Mouse (Mus musculus): Measurements from ENCODE around the gene Cnp.
A peak's percentile ranks its signal among the peaks of the same experiment; 100 is the strongest.
"Not testable (repeated sequence)": the region's sequence is repeated elsewhere in the genome, so short reads cannot be mapped to it uniquely, and the experiment has no call there.

Cnp gene

GRCm38 (mm10) chr11:100574708-100575483 is at the start of gene Cnp:
TSS of gene Cnp (plus strand) at chr11:100574904.
- no peak for DNase-seq (ENCODE audit: low read depth, low spot score)

GRCm38 (mm10) chr11:100524987-100525630 is 49.6 kb upstream of the Cnp start:
- no peak for DNase-seq (ENCODE audit: low read depth, low spot score)

DNA sequence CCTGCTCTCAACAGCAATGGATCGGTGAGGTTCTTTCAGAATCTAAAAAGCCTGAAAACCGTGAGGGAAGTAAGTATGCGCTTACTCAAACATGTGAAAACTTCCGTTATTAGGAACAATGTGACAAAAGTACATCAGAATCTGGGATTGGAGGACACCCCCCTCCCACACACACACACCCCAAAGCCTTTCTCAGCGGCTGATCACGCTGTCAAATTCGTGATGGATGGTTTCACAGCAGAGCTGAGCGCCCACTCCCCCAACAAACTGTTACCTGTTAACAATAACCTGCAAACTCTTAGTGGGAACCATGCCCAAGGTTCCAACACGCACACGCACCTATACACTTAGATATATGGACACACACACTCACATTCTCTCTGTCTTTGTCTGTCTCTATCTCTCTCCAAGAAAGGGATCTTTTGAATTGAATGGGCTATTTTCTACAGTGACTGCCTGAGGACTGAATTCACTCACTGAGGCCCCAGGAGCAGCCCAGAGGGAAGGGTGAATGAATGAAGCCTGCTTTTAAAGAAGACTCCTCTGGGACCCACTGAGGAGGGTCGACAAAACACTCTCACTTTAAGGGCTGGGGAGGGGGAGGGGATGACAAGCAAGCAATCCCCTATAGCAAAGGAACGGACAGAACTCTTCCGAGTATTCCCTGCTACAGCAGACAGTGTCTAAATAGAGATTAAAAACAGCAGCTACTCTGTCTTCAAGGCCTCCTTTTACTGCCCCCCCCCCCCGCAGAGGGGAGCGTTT is 48.5 kb upstream of the Cnp start:
- no peak for DNase-seq (ENCODE audit: low read depth, low spot score)

GRCm38 (mm10) chr11:100527066-100527457 is 47.6 kb upstream of the Cnp start:
- DNase-seq (ENCODE audit: low read depth, low spot score) = peak; percentile 26

DNA sequence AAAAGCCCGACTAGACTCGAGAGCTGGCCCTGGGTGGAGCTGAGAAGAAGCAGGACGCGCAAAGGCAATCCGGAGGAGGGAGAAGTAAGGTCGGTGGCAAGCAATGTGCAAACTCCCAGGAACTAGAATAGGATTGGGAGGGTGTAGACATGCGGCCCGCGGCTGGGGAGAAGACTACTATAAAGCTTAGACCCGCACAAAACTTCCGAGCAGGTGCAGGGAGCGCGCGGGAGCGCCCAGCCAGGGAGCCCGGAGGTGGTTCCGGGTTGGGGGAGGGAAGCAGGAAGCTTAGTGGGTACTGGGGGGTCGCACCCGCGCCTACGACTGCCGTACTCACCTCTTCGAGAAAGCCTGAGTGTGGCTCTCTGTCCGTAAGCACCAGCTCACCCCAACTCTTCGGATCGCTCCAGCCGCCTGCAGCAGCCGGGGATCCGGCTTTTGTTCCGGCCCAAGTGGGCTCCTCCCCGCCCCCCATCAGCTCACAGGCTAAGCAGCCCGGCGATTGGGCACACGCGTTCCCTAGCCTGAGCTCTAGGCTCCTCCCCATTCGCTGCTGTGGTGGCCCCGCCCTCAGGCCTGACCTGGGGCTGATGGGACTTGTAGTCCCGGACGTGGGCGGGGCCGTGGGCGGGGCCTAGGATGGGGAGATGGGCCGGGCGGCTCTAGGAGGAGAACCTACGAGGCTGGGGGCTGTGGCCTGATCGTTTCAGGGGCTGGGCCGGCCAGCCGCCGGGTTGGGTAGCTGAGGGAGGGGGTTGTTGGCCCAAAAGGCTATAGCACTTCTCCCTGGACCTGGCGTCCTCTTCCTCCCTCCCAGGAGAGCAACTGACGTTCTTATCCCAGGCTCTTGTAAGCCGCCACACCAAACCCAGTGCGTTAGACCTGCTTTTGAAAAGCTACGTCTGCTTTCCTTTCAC is 47.0 kb upstream of the Cnp start, which contains the start of gene Acly:
Acly (minus strand) TSS at position 543 of the 917 bp plus-strand sequence.
- peak; percentile 97 for DNase-seq (ENCODE audit: low read depth, low spot score)

DNA sequence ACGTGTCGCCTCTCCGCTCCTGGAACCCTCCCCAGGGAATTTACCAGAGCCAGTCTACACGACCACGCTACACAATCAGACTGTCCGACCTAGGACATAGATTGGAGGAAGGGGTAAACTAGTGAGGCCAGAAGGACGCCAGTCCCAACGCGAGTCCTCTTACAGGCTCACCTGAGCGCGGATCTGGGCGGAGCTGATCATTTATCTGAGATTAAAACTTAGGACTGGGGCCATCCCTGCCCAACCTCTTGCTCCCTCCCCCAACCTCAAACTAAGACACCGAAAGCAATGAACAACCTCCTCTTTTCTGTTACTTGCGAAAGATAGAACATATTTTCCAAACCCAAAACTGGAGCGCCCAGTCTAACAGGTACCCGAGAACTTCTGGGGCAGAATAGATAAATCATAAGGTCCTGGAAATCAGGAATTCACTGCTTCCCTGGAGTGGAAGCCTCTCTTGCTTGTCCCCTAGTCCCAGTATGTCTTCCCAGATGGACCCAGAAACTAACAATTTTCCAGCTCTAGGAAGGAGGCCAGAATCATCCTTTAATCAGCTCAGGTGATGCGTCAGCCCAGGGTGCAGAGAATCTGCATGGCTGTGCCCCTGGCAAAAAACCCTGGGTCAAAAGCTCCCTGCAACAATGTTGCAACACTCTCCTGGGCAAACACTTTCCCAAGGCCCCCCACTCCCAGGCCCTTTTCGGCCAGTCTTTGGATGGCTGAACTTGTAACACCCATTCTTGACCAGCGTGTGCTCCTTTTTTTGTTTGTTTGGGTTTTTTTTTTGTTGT is 46.1 kb upstream of the Cnp start:
- DNase-seq (ENCODE audit: low read depth, low spot score) = no peak

- DNase-seq (ENCODE audit: low read depth, low spot score) = no peak
Observed at GRCm38 (mm10) chr11:100533871-100534270, 40.8 kb upstream of the Cnp start.

GRCm38 (mm10) chr11:100534411-100534810 is 40.3 kb upstream of the Cnp start:
- DNase-seq (ENCODE audit: low read depth, low spot score) = not testable (repeated sequence)

DNA sequence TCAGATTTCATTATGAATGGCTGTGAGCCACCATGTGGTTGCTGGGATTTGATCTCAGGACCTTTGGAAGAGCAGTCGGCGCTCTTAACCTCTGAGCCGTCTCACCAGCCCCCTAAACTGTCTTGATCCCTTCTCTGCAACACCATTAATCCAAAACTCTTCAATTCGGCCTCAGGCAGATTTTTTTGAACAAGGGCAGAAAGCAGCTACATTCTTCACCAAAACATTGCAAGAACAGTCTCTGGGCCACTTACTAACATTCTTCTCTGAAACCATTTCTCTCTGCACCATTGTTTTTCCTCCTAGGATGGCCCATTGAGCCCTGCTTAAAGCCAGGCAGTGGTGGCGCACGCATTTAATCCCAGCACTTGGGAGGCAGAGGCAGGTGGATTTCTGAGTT is 39.9 kb upstream of the Cnp start:
- not testable (repeated sequence) for DNase-seq (ENCODE audit: low read depth, low spot score)

DNA sequence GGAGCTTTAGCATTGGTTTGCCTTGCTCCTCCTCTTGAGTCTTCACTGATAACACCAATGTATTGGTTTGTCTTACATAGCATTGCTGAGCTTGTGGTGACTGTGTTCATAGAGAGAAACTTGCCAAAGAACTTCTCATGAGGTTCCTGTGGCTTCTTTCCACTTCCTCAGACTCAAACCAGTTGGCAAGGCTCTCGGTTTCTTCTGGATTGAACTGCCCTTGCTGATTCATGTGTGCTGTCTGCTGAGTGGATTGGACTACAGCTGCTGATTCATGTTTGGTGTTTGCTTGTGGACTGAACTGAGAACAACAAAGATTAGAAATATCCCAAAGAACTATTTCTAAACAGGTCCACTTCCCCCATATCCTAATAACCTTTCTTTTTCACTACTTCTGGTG is 38.7 kb upstream of the Cnp start:
- DNase-seq (ENCODE audit: low read depth, low spot score) = no peak

DNA sequence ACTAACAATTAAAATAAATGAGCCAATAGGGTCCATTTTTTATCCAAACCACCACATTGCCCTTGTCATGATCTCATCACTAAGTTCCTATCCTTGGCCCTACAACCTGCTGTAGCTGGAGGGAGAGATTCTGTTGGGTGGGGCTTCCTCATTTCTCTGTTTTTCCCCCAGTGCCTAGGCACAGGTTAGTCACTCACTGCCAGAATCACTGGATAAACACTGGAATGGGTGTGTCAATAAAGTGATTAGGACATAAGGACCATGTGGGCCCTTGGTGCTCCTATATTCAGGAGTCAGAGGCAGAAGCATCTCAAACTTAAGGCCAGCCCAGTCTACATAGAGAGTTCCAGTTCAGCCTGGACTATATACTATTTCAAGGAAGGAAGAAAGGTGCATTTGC is 38.2 kb upstream of the Cnp start:
- DNase-seq (ENCODE audit: low read depth, low spot score) = no peak

GRCm38 (mm10) chr11:100540966-100541365 is 33.7 kb upstream of the Cnp start:
- no peak for DNase-seq (ENCODE audit: low read depth, low spot score)

GRCm38 (mm10) chr11:100541577-100541976 is 33.1 kb upstream of the Cnp start:
- DNase-seq (ENCODE audit: low read depth, low spot score) = no peak

DNA sequence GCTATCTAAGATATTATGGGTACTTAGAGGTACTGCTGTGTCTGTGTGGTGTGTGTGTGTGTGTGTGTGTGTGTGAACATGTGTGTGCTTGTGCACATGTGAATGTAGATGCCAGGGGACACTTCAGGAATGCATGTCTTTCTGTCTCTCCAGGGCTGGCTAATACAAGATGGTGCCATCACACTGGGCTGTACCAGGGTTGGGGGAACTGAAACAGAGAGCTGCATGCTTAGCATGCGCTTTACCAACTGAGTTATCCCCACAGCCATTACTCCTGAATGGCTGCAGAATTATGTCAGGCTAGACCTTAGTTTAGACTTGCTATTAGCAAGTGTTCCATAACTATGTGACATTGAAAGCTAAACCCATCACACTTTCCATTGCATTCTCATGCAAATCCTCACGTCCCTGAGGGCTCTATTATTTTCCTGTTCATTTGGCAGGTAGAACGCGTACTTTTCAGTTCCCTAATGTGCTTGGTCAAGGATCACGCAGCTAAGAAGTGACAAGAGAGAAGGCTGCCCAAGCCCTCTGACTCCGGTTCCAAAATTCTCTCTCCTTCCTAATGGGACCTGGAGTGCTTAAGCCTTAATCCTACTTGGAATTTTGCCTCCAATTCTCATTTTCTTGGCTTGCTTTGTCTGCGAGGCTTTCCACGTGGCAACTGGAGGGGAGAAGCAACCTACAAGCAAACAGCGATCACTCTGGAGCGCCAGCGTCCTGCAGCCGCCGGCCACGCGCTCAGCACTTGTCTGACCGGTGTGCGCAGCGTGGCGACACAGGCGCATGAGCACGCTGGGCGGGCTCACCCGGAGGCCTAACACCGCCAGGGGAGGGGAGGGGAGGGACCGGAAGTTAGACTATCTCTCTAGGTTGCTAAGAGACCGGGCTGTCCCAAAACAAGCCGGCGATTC is 29.6 kb upstream of the Cnp start, which contains the start of gene Ttc25:
Ttc25 (plus strand) TSS at position 776 of the 914 bp plus-strand sequence.
- DNase-seq (ENCODE audit: low read depth, low spot score) = peak; percentile 66

GRCm38 (mm10) chr11:100545746-100546085 is 29.0 kb upstream of the Cnp start:
- no peak for DNase-seq (ENCODE audit: low read depth, low spot score)

GRCm38 (mm10) chr11:100546955-100547354 is 27.7 kb upstream of the Cnp start:
- DNase-seq (ENCODE audit: low read depth, low spot score) = no peak

DNA sequence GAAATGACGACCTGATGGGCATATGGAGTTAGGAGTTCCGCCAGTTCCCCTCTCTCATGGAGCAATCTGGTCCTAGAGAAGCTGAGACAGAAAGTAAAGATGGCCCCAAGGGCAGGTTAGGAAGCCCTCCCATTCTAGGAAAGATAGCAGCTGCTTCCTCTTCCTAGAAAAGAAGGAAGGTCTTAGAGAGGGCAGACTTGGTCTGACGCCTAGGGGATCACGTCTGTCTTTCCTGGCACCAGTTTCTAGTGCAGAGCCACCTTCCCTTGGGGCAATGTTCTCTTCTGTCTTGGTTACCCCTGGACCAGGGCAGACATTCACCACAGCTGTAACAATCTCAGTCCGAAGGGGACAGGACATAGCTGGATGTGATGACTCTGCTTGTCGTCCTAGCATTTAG is 26.6 kb upstream of the Cnp start:
- no peak for DNase-seq (ENCODE audit: low read depth, low spot score)

DNA sequence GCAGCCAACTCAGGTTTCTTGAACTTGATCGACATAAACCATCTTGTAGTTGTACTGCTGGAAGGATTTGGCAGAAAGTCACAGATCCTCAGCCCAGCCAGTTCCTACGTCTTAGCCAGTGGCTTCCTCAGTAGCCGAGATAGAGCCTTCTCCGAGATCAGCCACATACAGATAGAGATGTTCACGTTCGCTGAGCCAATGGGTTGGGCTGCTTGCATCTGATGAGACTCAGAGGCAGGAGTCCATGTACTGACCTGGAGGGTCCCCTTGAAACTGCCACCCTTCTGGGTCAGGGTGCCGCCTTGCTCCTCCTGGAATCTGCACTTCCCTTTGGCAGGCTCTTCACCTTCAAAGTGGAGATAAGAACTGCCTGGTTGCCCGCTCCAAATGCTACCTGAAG is 25.2 kb upstream of the Cnp start:
- no peak for DNase-seq (ENCODE audit: low read depth, low spot score)

DNA sequence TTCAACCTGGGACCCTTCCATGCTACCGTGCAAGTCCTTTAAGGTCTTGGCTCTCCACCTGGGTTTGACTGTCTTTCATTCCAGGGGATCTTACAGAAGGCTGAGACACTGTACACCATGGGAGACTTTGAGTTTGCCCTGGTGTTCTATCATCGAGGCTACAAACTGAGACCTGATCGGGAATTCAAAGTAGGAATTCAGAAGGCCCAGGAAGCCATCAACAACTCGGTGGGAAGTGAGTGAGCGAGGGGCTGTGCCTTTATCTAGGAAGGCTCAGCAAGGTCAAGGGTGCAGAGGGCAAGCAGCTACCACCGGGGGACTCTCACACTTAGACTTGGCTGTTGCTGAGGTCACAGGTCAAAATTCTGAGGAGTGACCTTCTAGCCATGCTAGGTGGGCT is 24.6 kb upstream of the Cnp start:
- no peak for DNase-seq (ENCODE audit: low read depth, low spot score)

- no peak for DNase-seq (ENCODE audit: low read depth, low spot score)
Observed at GRCm38 (mm10) chr11:100552842-100553241, 21.9 kb upstream of the Cnp start.
